Mouse (Mus musculus): Measurements from ENCODE around the gene Jmjd4. TPM values are rescaled to one million over a fixed set of nuclear protein-coding genes. Genes with fewer than 3 reads are reported as not detected.

Jmjd4 gene
- total and polyA plus RNA-seq, 3 experiments = 14.5 to 18.1 TPM; not detected in 1

DNA sequence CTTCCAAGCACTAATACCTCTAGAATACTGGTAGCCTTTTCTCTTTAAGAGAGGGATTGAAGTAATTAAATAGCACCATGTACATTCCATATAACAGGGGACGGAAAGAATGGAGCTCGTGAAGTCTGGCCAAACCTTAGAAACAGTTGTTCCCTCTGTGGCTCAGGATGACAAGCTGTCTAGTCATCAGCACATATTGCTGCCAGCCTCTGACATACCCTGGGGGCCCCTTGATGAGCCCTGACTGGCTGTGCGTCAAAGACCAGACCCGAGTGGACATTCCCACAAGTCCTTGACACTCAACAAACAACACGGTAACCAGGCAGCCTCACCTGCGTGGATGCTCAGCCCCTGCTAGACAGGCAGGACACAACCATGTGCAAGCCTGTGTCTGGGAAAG is 37.8 kb upstream of the Jmjd4 start:
- H3K4me1 ChIP-seq (ENCODE audit: control insufficient read depth in 1 of 2, insufficient read depth in 2 of 2, low read length in 2 of 2) = peaks cover 6 to 8% of the 10 kb centered on the region in 2 experiments; a peak in 3 of 4 replicates
- no peaks in the 10 kb centered on the region for H3K27me3 ChIP-seq (ENCODE audit: control insufficient read depth in 1 of 2, insufficient read depth in 2 of 2, low read length in 2 of 2)
- no peak overlapping the region for H3K4me3 ChIP-seq (ENCODE audit: control insufficient read depth in 1 of 2, insufficient read depth in 1 of 2, low read depth in 2 of 2, low read length in 2 of 2)
- H3K36me3 ChIP-seq (ENCODE audit: control insufficient read depth in 1 of 2, insufficient read depth in 2 of 2, low read length in 2 of 2) = peaks cover 7 to 8% of the 10 kb centered on the region in 2 experiments; a peak in 3 of 4 replicates
- no peak for DNase-seq (ENCODE audit: low read depth, low spot score)
- no peaks in the 10 kb centered on the region for H3K9me3 ChIP-seq (replicated peaks; ENCODE audit: insufficient read depth, low read length)
- no peak overlapping the region for H3K27ac ChIP-seq (ENCODE audit: control insufficient read depth, low read depth, low read length)
- no peak overlapping the region for H3K9ac ChIP-seq (ENCODE audit: control insufficient read depth, low read depth, low read length, poor library complexity, severe bottlenecking)
- no peaks in the 10 kb centered on the region; the same call in 1 of the 2 replicates for H3K79me2 ChIP-seq (ENCODE audit: control insufficient read depth, insufficient read depth, low read length, poor library complexity)
- TF ChIP-seq HCFC1 (IDR thresholded peaks at IDR 0.05; ENCODE audit: low read depth, low read length) (no peak), MEF2A (IDR thresholded peaks at IDR 0.05; ENCODE audit: extremely low read depth, insufficient replicate concordance, low read depth, low read length, poor library complexity, severe bottlenecking) (no peak), MAZ (IDR thresholded peaks at IDR 0.05; ENCODE audit: low read depth, low read length) (no peak), SMC3 (IDR thresholded peaks at IDR 0.05; ENCODE audit: low read depth, low read length) (no peak), KAT2A (conservative IDR thresholded peaks at IDR 0.05; ENCODE audit: low read depth, low read length) (no peak), ELF1 (IDR thresholded peaks at IDR 0.05; ENCODE audit: low read depth, low read length) (no peak), NELFE (IDR thresholded peaks at IDR 0.05; ENCODE audit: low read depth, low read length) (no peak), CHD2 (IDR thresholded peaks at IDR 0.05; ENCODE audit: low read length) (no peak), MAFK (IDR thresholded peaks at IDR 0.05; ENCODE audit: borderline replicate concordance, low read depth, low read length) (no peak), RCOR1 (IDR thresholded peaks at IDR 0.05; ENCODE audit: low read depth, low read length) (no peak), USF2 (IDR thresholded peaks at IDR 0.05; ENCODE audit: borderline replicate concordance in 1 of 2, insufficient read depth in 1 of 2, low read depth in 1 of 2, low read length in 2 of 2) (no peak), GATA1 (IDR thresholded peaks at IDR 0.05; ENCODE audit: low read depth, low read length) (no peak)

DNA sequence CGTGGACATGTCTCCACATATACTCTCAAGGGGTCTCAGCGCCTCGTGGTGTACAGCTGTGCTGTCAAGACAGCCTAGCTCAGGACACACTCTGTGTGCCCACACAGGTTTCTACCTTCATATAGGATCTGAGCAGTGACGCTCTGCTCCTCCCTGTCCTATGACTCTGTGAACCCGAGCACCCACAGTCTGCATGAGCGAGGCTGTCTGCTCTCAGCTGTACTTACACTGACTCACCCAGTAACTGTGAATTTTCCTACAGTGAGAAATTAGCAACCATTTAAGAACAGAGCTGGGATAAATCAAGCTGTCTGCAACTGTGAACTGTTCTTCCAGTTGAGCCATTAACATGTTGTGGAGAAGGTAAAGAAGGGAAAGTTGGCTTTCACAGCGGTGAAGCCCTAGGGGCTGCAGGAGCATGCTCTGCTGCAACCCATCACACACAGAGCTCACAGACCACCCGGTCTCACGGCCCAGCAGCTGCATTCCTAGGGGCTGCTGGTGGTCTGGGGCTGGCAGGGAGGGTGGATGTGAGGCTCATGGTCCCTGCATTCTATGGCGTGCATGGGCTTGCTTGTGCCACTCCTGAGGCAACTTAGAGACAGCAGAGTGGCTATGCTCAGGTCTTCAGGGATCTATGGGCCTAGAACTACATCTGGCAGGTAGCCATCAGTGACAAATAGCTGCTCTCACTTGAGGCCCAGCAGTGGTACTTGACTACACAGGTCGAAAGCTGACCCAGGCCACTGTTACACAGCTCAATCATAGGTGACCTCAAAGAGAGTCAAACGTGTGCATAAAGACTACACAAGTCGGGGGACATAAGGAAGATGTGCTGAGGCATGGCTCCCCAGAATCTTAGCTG is 36.6 kb upstream of the Jmjd4 start:
- Histone ChIP-seq H3K9me3 (replicated peaks; ENCODE audit: insufficient read depth, low read length) (no peaks in the 10 kb centered on the region), H3K4me1 (ENCODE audit: control insufficient read depth in 1 of 2, insufficient read depth in 2 of 2, low read length in 2 of 2) (peaks cover 6 to 8% of the 10 kb centered on the region in 2 experiments; a peak in 3 of 4 replicates), H3K9ac (ENCODE audit: control insufficient read depth, low read depth, low read length, poor library complexity, severe bottlenecking) (no peak overlapping the region), H3K27me3 (ENCODE audit: control insufficient read depth in 1 of 2, insufficient read depth in 2 of 2, low read length in 2 of 2) (no peaks in the 10 kb centered on the region), H3K79me2 (ENCODE audit: control insufficient read depth, insufficient read depth, low read length, poor library complexity) (no peaks in the 10 kb centered on the region; the same call in 1 of the 2 replicates), H3K36me3 (ENCODE audit: control insufficient read depth in 1 of 2, insufficient read depth in 2 of 2, low read length in 2 of 2) (peaks cover 7 to 8% of the 10 kb centered on the region in 2 experiments; a peak in 3 of 4 replicates), H3K4me3 (ENCODE audit: control insufficient read depth in 1 of 2, insufficient read depth in 1 of 2, low read depth in 2 of 2, low read length in 2 of 2) (no peak overlapping the region), H3K27ac (ENCODE audit: control insufficient read depth, low read depth, low read length) (no peak overlapping the region)
- DNase-seq (ENCODE audit: low read depth, low spot score) = no peak
- TF ChIP-seq TAL1 (IDR thresholded peaks at IDR 0.05; ENCODE audit: low read length) = no peak
- TF ChIP-seq NELFE (IDR thresholded peaks at IDR 0.05; ENCODE audit: low read depth, low read length) = no peak
- TF ChIP-seq BHLHE40 (IDR thresholded peaks at IDR 0.05; ENCODE audit: borderline replicate concordance, low read depth, low read length) = no peak
- TF ChIP-seq RCOR1 (IDR thresholded peaks at IDR 0.05; ENCODE audit: low read depth, low read length) = no peak
- TF ChIP-seq KAT2A (conservative IDR thresholded peaks at IDR 0.05; ENCODE audit: low read depth, low read length) = no peak
- no peak for TF ChIP-seq MYC (IDR thresholded peaks at IDR 0.05; ENCODE audit: low read depth, low read length)
- TF ChIP-seq HCFC1 (IDR thresholded peaks at IDR 0.05; ENCODE audit: low read depth, low read length) = no peak
- no peak for TF ChIP-seq ELF1 (IDR thresholded peaks at IDR 0.05; ENCODE audit: low read depth, low read length)
- TF ChIP-seq MXI1 (IDR thresholded peaks at IDR 0.05; ENCODE audit: low read depth, low read length) = no peak
- TF ChIP-seq MAZ (IDR thresholded peaks at IDR 0.05; ENCODE audit: low read depth, low read length) = no peak
- TF ChIP-seq CHD2 (IDR thresholded peaks at IDR 0.05; ENCODE audit: low read length) = no peak
- TF ChIP-seq MAX (IDR thresholded peaks at IDR 0.05; ENCODE audit: low read length) = no peak
- no peak for TF ChIP-seq ZC3H11A (IDR thresholded peaks at IDR 0.05; ENCODE audit: low read depth, low read length)
- TF ChIP-seq GABPA (IDR thresholded peaks at IDR 0.05; ENCODE audit: low read depth, low read length) = no peak
- no peak for TF ChIP-seq MEF2A (IDR thresholded peaks at IDR 0.05; ENCODE audit: extremely low read depth, insufficient replicate concordance, low read depth, low read length, poor library complexity, severe bottlenecking)
- TF ChIP-seq POLR2AphosphoS5 (IDR thresholded peaks at IDR 0.05; ENCODE audit: borderline replicate concordance, low read depth, low read length) = no peak
- TF ChIP-seq POLR2AphosphoS2 (IDR thresholded peaks at IDR 0.05; ENCODE audit: low read length) = no peak
